ENCODE assay signal across 28 mouse cellular contexts in the genomic region with DNA sequence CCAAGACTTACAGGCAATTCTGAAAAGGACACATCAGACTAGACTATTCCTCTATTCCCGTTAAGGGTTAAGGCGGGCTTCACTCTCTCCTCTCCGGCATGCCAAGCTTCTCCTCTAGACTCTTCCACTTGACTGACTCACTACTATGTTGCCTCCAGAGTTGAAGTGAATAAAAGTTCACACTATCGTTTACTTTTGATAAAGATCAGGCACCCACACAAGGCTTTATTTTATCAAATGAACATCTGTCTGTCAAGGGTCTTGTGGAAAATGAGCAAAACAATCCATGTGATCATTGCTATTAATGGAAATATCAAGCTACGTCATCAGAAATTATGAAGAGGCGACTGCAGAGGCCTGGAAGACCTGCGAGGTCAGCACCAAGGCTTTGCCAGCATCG. TPM values are rescaled to one million over a fixed set of nuclear protein-coding genes. Genes with fewer than 3 reads are reported as not detected.
DNase-seq lines count a peak whose midpoint lies in the region; ATAC-seq and TF ChIP-seq lines count a peak whose summit lies in the region.
"Had no signal": no experiment of that assay in that cellular context is flagged by ENCODE, and none has a peak within 500 bp of the region (broad histone marks: within the 10 kb centered on the region; RNA-seq: fewer than 3 reads in every experiment).

No protein-coding gene starts in this region.

- peak; percentile 41; the same call in 1 of the 2 replicates for ATAC-seq in lung, embryonic 14.5 days (ENCODE audit: insufficient read depth)
- peak; percentile 47 for ATAC-seq in inflammation-experienced regulatory T-cells, adult 6 months
- ATAC-seq: forebrain, embryonic 14.5 days; forebrain, postnatal 0 days; intestine, postnatal 0 days had no signal

- H3K27me3 ChIP-seq in lung, embryonic 14.5 days (ENCODE audit: insufficient read depth, low read length) = no peaks in the 10 kb centered on the region
- H3K27me3 ChIP-seq: CH12.LX; embryonic facial prominence, embryonic 12.5 days; embryonic facial prominence, embryonic 15.5 days; heart, embryonic 12.5 days; heart, embryonic 15.5 days; hindbrain, embryonic 12.5 days; hindbrain, embryonic 15.5 days had no signal

- WGBS in lung, embryonic 14.5 days = 71% methylated on average over 8 of the region's 8 CpGs

- H3K4me3 ChIP-seq in lung, embryonic 14.5 days (ENCODE audit: low read depth, low read length) = no peak overlapping the region
- H3K4me3 ChIP-seq: embryonic facial prominence, embryonic 12.5 days; embryonic facial prominence, embryonic 15.5 days; gastrocnemius, adult 2 months; heart, embryonic 12.5 days; heart, embryonic 15.5 days; hindbrain, embryonic 12.5 days; hindbrain, embryonic 15.5 days had no signal

- TF ChIP-seq CTCF in lung, embryonic 14.5 days (IDR thresholded peaks at IDR 0.05; ENCODE audit: low read depth) = no peak

- no peak for DNase-seq in lung, embryonic 14.5 days
- DNase-seq in lung, postnatal 25 days (ENCODE audit: low spot score) = no peak
- peak; percentile 43 for DNase-seq in CD4-positive, CD25-positive, alpha-beta regulatory T cell, adult 2 months (ENCODE audit: low read depth, low spot score)
- DNase-seq in Muller cell, postnatal 12 days (ENCODE audit: inconsistent ontology term) = peak; percentile 28
- DNase-seq in right cerebral cortex, postnatal 25 days = no peak
- no peak for DNase-seq in adrenal gland, postnatal 14 days
- DNase-seq: adrenal gland, postnatal 10 days; B cell, adult 2 months; cerebellum, adult 11 months; cerebellum, adult 2 months; cerebellum, adult 9-11 months; cerebellum, postnatal 25 days; forebrain, postnatal 0 days; gastrocnemius, adult 2 months; gastrocnemius, postnatal 14 days; heart, adult 18-20 months; heart, postnatal 10 days; heart, postnatal 36 days had no signal

- H3K9ac ChIP-seq in lung, embryonic 14.5 days = no peak overlapping the region
- H3K9ac ChIP-seq: embryonic facial prominence, embryonic 12.5 days; embryonic facial prominence, embryonic 15.5 days; forebrain, postnatal 0 days; heart, embryonic 12.5 days; heart, embryonic 15.5 days; hindbrain, embryonic 12.5 days; hindbrain, embryonic 15.5 days had no signal

- no peaks in the 10 kb centered on the region for H3K9me3 ChIP-seq in lung, embryonic 14.5 days (ENCODE audit: low read depth, low read length)
- H3K9me3 ChIP-seq: embryonic facial prominence, embryonic 15.5 days; heart, embryonic 12.5 days; heart, embryonic 15.5 days; hindbrain, embryonic 12.5 days had no signal

- H3K27ac ChIP-seq in lung, embryonic 14.5 days (ENCODE audit: low read depth) = no peak overlapping the region
- H3K27ac ChIP-seq: embryonic facial prominence, embryonic 12.5 days; embryonic facial prominence, embryonic 15.5 days; gastrocnemius, adult 2 months; heart, embryonic 15.5 days; hindbrain, embryonic 12.5 days; hindbrain, embryonic 15.5 days had no signal

- no peaks in the 10 kb centered on the region for H3K4me1 ChIP-seq in lung, embryonic 14.5 days (ENCODE audit: insufficient read depth)
- H3K4me1 ChIP-seq: embryonic facial prominence, embryonic 12.5 days; embryonic facial prominence, embryonic 15.5 days; heart, embryonic 12.5 days; heart, embryonic 15.5 days; hindbrain, embryonic 12.5 days; hindbrain, embryonic 15.5 days had no signal

- no peak overlapping the region for H3K4me2 ChIP-seq in lung, embryonic 14.5 days
- H3K4me2 ChIP-seq: embryonic facial prominence, embryonic 12.5 days; embryonic facial prominence, embryonic 15.5 days; heart, embryonic 12.5 days; heart, embryonic 15.5 days; hindbrain, embryonic 12.5 days; hindbrain, embryonic 15.5 days had no signal

- peaks cover 19% of the 10 kb centered on the region; the same call in 1 of the 2 replicates for H3K36me3 ChIP-seq in lung, embryonic 14.5 days (ENCODE audit: insufficient read depth)
- H3K36me3 ChIP-seq: heart, embryonic 15.5 days had no signal

RNA-seq across cellular contexts. Expression of a gene that starts 9.0 kb away (rescaled TPM):
- 5.8 and 6.3 TPM in 2 replicates for polyA plus RNA-seq in lung, embryonic 14.5 days (2014; fragmentation: Nextera tagmentation; extraction: Ambion mirVana)
- polyA plus RNA-seq in inflammation-experienced regulatory T-cells, adult 6 months (2017; shearing (Covaris generic)) = 10 to 100 TPM; 24.7 to 39.2 (median 36.9) TPM
- total RNA-seq in adrenal gland, postnatal 14 days (2021) = 8.6 and 9.9 TPM in 2 replicates

RNA-seq across cellular contexts. Expression of a gene that starts 47.4 kb away (rescaled TPM):
- 1.4 and 1.7 TPM in 2 replicates for polyA plus RNA-seq in lung, embryonic 14.5 days (2014; fragmentation: Nextera tagmentation; extraction: Ambion mirVana)
- polyA plus RNA-seq in inflammation-experienced regulatory T-cells, adult 6 months (2017; shearing (Covaris generic)) = 10 to 100 TPM; 13.7 to 36.9 (median 22.6) TPM
- total RNA-seq in adrenal gland, postnatal 14 days (2021) = 1.6 and 2.6 TPM in 2 replicates

Comparison
In these comparisons a context has a peak if more than half of its experiments do, and no peak if none do; other contexts are left out.
1. DNase-seq: peak in CD4-positive, CD25-positive, alpha-beta regulatory T cell, adult 2 months (single experiment) and Muller cell, postnatal 12 days (single experiment); none in lung, embryonic 14.5 days (single experiment), lung, postnatal 25 days (single experiment), right cerebral cortex, postnatal 25 days (single experiment) and adrenal gland, postnatal 14 days (single experiment).